Mouse (Mus musculus) gonadal fat pad, adult 2 months (tissue): ENCODE data around the gene Ciapin1. TPM values are rescaled to one million over a fixed set of nuclear protein-coding genes. Genes with fewer than 3 reads are reported as not detected.

ENCODE experiments used
- DNase-seq: peaks from one replicate; pipeline ENCODE4 v3.0.0-alpha.2; 2012; ENCODE audit warnings: low read depth
- polyA plus RNA-seq: library from polyadenylated mRNA; depleted of rRNA; stranded (reverse); fragments of >200 nt; gene quantifications from 2 replicates; pipeline ENCODE4 v1.2.3, GENCODE M21; 2012; rRNA removed

Ciapin1 gene
- polyA plus RNA-seq, 1 experiment = 26.9 TPM

DNA sequence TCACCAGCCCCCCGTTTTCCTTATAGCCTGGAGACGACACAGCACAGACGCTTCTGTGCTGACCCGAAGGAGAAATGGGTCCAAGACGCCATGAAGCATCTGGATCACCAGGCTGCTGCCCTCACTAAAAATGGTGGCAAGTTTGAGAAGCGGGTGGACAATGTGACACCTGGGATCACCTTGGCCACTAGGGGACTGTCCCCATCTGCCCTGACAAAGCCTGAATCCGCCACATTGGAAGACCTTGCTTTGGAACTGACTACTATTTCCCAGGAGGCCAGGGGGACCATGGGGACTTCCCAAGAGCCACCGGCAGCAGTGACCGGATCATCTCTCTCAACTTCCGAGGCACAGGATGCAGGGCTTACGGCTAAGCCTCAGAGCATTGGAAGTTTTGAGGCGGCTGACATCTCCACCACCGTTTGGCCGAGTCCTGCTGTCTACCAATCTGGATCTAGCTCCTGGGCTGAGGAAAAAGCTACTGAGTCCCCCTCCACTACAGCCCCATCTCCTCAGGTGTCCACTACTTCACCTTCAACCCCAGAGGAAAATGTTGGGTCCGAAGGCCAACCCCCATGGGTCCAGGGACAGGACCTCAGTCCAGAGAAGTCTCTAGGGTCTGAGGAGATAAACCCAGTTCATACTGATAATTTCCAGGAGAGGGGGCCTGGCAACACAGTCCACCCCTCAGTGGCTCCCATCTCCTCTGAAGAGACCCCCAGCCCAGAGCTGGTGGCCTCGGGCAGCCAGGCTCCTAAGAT lies 58.4 kb downstream of the Ciapin1 start:
- no peak for DNase-seq

DNA sequence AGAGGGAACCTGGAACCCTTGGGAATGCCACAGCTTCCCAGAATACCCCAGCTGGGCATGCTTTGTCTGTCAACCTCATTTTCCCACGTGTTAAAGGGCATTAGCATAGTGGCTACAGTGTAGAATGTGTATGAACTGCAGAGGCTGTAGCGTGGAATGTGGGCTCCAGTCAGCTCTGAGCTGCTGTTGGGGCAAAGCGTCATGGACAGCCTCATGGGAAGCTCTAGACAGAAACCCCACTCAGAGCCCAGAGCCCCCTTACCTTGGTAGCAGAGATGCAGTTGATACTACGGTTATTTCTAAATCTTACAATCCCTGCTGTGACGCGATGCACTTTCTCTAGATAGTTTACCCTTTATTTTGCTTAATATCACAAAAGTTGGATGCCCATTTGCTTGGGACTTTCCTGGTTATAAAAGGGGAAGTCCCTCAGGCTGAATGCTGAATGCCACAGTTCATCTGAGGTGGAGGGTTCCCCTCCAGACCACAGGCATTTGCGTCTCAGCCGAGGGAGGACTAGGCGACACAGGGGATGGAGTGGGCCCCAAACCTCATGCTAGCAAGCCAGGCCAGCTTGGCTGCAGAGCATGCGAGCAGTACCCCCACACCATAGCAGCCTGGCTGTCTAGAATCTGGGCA lies 59.1 kb downstream of the Ciapin1 start:
- no peak for DNase-seq

DNA sequence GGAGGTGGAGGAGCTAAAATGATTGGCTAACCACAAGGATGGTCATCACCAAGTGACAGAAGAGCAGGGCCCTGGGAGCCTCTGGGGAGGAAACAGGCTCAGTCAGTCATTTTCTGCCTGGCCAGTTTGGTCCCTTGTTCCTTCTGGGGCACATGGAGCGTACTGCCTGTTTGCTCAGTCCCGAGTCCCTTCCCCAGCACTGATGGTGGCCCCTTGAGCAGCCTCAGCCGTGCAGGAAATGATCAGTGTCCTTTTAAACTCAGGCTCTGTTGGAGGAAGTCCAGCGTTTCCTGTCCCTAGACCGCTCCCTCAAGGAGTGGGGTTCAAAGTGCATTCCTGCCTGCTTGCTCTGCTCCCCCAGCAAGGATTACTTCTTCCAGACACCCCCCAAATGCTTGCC lies 59.7 kb downstream of the Ciapin1 start:
- no peak for DNase-seq

DNA sequence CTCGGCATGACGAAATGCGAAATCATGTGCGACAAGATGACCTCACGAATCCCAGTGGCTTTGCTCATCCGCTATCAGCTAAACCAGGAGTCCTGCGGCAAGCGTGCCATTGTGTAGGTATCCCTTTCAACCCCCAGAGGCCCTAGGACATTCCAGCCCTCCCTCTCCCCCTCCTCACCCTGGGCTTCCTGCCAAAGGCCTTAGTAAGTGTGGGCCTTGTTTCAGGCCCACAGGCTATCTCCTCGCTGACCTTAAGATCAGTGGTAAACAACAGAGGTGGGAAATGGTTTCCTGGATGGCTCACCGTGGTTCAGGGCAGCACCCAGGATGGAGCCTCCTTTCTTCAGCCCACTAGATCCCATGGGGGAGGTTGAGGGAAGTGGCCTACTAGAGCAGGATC lies 60.1 kb downstream of the Ciapin1 start:
- DNase-seq = no peak

DNA sequence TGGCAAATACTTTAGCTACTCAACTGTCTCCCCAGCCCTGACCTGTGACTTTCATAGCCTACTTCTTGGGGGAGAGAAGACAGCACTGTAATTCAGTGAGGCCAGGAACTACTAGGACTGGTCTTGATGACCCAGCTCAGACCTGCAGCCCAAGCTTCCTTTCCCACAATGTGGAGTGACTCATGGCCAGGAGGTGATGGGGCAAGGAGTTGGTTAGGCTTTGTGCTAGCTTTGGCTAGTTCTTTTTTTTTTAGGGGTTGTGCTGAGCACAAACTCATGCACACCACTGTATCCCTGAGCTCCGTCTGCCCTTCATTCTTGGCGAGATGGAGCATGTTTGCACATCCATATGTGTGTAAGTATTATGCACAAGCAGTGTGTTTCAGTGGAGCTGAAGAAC lies 61.8 kb downstream of the Ciapin1 start:
- no peak for DNase-seq

DNA sequence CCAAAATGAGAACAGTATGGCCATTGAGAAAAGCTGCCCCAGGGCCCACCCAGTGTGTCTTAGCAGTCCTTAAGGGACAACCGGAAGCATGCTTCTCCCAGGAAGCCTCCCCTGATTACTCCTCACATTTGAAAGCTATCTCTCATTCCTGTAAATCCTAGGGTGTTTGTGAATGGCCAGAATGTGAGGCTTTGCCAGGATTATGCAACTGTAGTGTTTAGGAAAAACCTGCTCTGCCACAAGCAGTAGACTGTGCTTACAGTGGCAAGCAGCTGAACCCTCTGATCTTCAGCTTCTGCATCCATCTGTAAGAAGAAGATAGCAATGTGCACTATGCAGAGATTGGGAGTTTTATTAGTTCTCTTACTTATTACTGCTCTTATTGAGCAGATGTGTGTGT lies 63.6 kb downstream of the Ciapin1 start:
- DNase-seq = no peak

DNA sequence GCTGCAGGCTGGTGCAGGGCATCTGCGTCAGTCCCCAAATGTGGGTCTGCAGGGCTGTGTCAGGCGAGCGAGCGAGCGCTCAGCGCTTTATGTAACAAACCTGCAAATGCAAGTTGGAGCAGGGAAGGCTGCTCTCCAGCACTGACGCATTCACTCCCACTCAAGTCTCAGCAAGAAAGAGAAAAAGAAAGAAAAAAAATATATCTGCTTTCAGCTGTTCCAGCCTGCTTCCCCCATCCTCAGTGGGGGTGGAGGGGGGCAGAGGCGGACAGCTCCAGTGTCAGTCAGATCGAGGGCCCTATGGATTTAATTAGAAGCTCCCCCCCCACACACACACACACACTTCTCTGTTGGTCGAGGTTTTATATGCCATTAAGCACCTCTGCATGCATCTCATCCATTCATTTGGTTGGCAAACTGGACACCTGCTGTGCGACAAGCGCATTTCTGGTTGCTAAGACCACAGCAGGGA lies 64.4 kb downstream of the Ciapin1 start:
- no peak for DNase-seq

DNA sequence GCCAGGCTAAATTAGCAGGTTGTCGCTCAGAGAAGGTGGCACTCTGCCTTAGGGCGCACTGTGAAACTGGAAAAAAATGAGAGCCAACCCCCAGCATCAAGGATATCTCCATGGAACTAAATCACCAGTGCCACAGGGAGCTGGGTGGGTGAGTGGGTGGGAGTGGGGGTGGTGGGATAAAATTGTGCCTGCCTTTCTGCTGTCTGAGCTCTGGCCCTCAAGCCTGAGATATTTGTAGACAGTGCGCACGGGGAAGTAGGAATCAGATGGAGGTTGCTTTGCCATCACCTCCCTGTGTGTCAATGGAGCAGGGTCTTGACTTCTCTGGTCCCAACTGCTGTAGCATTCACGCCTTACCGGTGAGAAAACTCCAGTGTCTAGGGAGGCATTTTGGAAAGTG lies 65.1 kb downstream of the Ciapin1 start:
- DNase-seq = no peak

DNA sequence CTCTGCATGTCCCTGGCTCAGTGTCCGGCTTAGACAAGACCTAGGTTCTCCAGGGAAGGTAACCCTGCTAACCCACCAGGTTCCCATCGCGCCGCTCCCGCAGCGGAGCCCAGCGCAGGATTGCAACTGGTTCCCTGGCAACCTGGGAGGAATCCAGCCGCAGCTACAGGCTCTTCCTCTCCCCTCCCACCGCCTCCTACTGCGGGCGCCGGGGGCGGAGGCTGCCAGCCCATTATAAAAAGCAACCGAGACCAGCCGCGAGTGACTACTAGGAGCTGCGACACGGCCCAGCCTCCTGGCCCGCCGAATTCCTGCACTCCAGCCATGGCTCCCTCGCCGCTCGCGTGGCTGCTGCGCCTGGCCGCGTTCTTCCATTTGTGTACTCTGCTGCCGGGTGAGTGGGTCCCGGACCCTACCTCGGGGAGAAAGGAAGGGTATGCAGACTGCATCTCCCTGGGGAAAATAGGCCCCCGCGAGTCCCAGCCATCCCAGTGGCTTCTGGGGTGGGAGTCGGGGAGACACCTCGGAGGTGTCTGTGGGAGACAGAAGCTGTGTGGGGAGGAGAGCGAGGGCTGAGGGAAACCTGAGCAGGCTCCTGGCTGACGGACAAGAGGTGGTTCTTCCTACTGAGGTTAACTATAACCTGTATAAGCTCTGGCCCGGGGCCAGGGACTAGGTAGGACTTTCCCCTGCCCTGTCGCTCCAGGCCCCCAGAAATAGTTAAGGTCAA lies 66.1 kb downstream of the Ciapin1 start, which contains the start of gene Cx3cl1:
TSS of gene Cx3cl1 (plus strand) at position 69 of the 730 bp plus-strand sequence.
- DNase-seq = no peak

DNA sequence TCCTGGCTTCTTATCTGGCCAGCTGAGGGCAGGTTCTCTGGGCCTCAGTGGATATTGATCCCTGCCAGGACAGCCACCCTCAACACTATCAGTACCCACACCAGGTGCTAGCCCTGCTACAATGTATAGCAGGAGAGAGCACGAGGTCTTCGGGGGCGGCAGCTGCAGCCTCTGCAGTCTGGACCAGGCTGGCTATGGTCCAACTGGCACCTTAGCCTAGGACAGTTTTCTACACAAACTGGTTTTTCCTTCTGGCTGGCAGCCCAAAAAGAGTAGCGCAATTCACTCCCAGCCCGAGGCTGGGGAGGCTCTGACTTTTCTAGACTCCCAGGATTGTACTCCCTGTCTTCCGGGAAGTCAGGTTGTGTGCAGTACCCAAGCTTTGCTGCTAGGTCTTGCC lies 67.2 kb downstream of the Ciapin1 start:
- DNase-seq = no peak

Other genes with a start within 250 kb of the Ciapin1 start
- gene Rspry1, start 236.4 kb downstream of the Ciapin1 start, polyA plus RNA-seq = 9.1 and 9.4 TPM in 2 replicates
- gene Fam192a, start 236.4 kb downstream of the Ciapin1 start, polyA plus RNA-seq = 16.9 and 19.1 TPM in 2 replicates
- 64.6 and 79.0 TPM in 2 replicates for gene Arl2bp, start 171.8 kb downstream of the Ciapin1 start, polyA plus RNA-seq
- gene Pllp, start 142.1 kb downstream of the Ciapin1 start, polyA plus RNA-seq = 24.8 and 33.0 TPM in 2 replicates
- gene Ccl22, start 92.8 kb downstream of the Ciapin1 start, polyA plus RNA-seq = 1.1 and 2.6 TPM in 2 replicates
- 31.2 and 54.2 TPM in 2 replicates for gene Cx3cl1, start 66.3 kb downstream of the Ciapin1 start, polyA plus RNA-seq
- 2.7 and 4.1 TPM in 2 replicates for gene Ccl17, start 27.9 kb downstream of the Ciapin1 start, polyA plus RNA-seq
- 129 and 131 TPM in 2 replicates for gene Coq9, start within 50 bp of the Ciapin1 start, polyA plus RNA-seq
- 84.3 and 93.1 TPM in 2 replicates for gene Polr2c, start 19.1 kb upstream of the Ciapin1 start, polyA plus RNA-seq
- 16.9 and 24.3 TPM in 2 replicates for gene Dok4, start 38.0 kb upstream of the Ciapin1 start, polyA plus RNA-seq
- gene Ccdc102a, start 79.7 kb upstream of the Ciapin1 start, polyA plus RNA-seq = 11.0 and 12.1 TPM in 2 replicates
- gene Adgrg5, start 85.3 kb upstream of the Ciapin1 start, polyA plus RNA-seq = 1.0 and 1.7 TPM in 2 replicates
- gene Adgrg1, start 136.4 kb upstream of the Ciapin1 start, polyA plus RNA-seq = 326 and 447 TPM in 2 replicates
- 5.5 TPM in 2 replicates for gene Adgrg3, start 179.3 kb upstream of the Ciapin1 start, polyA plus RNA-seq
- gene Drc7, start 216.7 kb upstream of the Ciapin1 start, polyA plus RNA-seq = 1.7 and 3.5 TPM in 2 replicates
- gene Katnb1, start 242.8 kb upstream of the Ciapin1 start, polyA plus RNA-seq = 20.0 TPM in 2 replicates